Mouse (Mus musculus) hindbrain, embryonic 14.5 days (tissue): ENCODE results near the gene Cul1. TPM values are rescaled to one million over a fixed set of nuclear protein-coding genes. Genes with fewer than 3 reads are reported as not detected.

ENCODE experiments used
- ATAC-seq: fragments of 200-750 bp; cut with Nextera tagmentation; 2 replicates; pipeline ENCODE4 v1.8.0; 2017; ENCODE audit warnings: moderate number of reproducible peaks, mild to moderate bottlenecking, moderate TSS enrichment, moderate library complexity; ENCODE audit not compliant: low FRiP score
- DNase-seq: peaks from one replicate; pipeline ENCODE4 v3.0.0-alpha.2; 2015; ENCODE audit warnings: low spot score
- H3K27ac ChIP-seq: fragments of 300-500 bp; sonication (generic); 2 replicates; pipeline ENCODE4 v1.5.1; 2014; ENCODE audit warnings: mild to moderate bottlenecking, moderate library complexity
- H3K27me3 ChIP-seq: fragments of 300-500 bp; sonication (generic); 2 replicates; pipeline ENCODE4 v1.6.1; 2014; ENCODE audit warnings: mild to moderate bottlenecking, low read length, mixed read lengths; ENCODE audit not compliant: control insufficient read depth, insufficient read depth
- H3K36me3 ChIP-seq: fragments of 300-500 bp; sonication (generic); replicated peaks from 2 replicates; pipeline ENCODE4 v1.6.1; 2014; ENCODE audit not compliant: control insufficient read depth, insufficient read depth
- H3K4me1 ChIP-seq: fragments of 300-500 bp; sonication (generic); replicated peaks from 2 replicates; pipeline ENCODE4 v1.6.1; 2014; ENCODE audit warnings: antibody characterized with exemption, low read length, mixed read lengths; ENCODE audit not compliant: control insufficient read depth, insufficient read depth
- H3K4me2 ChIP-seq: fragments of 300-500 bp; sonication (generic); replicated peaks from 2 replicates; pipeline ENCODE4 v1.6.1; 2014; ENCODE audit warnings: mild to moderate bottlenecking, moderate library complexity
- H3K4me3 ChIP-seq: fragments of 300-500 bp; sonication (generic); replicated peaks from 2 replicates; pipeline ENCODE4 v1.5.1; 2014; ENCODE audit warnings: mild to moderate bottlenecking, low read length
- H3K9ac ChIP-seq: fragments of 300-500 bp; sonication (generic); 2 replicates; pipeline ENCODE4 v1.6.1; 2014
- H3K9me3 ChIP-seq: fragments of 300-500 bp; sonication (generic); 2 replicates; pipeline ENCODE4 v1.6.1; 2016; ENCODE audit warnings: low read length; ENCODE audit not compliant: control insufficient read depth
- WGBS: fragments of 180-500 bp; shearing (Covaris S2); extraction: QIAGEN DNeasy Blood & Tissue Kit; methylation state at CpG from one replicate; pipeline ENCODE4 v1.1.7; 2014; 5-methylcytosine and 5-hydroxymethylcytosine counted together
- polyA plus RNA-seq: library from polyadenylated mRNA; unstranded; fragments of >200 nt; fragmentation: Nextera tagmentation; extraction: Ambion mirVana; gene quantifications from 2 replicates; pipeline ENCODE4 v1.2.1, GENCODE M21; 2014

Gene Cul1
- polyA plus RNA-seq, 1 experiment from 2014 or later = 127 TPM

DNA sequence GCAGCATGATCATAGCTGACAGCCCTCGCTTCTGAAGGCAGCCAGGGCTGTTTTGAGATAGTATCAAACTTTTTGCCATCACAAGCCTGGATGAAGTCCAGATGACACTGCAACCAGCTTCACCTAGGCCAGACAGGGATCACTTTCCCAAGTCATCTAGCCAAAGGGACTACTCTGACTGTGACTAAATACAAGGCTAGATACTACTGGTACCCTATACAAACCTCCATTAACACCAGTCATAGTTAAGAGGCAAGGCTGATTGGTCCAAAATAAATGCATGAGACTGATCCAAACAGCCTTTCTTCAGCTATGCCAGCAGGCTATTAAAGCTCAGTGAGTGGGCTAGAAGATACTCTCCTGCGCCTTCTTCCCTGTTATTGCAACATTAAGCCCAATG is 119.7 kb downstream of the Cul1 start:
- DNase-seq (no peak), ATAC-seq (no peak)
- WGBS = 90% methylated on average over 2 of the region's 2 CpGs
- H3K4me1 ChIP-seq = no peaks in the 10 kb centered on the region
- no peak overlapping the region for H3K9ac ChIP-seq
- H3K36me3 ChIP-seq = peaks cover 36% of the 10 kb centered on the region
- no peak overlapping the region for H3K4me3 ChIP-seq
- H3K4me2 ChIP-seq = no peak overlapping the region
- no peak overlapping the region for H3K27ac ChIP-seq
- H3K9me3 ChIP-seq = no peaks in the 10 kb centered on the region
- no peaks in the 10 kb centered on the region for H3K27me3 ChIP-seq

Other genes with a start within 250 kb of the Cul1 start
- gene Ezh2, start 141.9 kb downstream of the Cul1 start, polyA plus RNA-seq = 51.2 and 55.1 TPM in 2 replicates